Mouse (Mus musculus) midbrain, embryonic 11.5 days (tissue): ENCODE results near the gene Wdr6. TPM values are rescaled to one million over a fixed set of nuclear protein-coding genes. Genes with fewer than 3 reads are reported as not detected.

ENCODE experiments used
- ATAC-seq: fragments of 200-750 bp; cut with Nextera tagmentation; 2 replicates; pipeline ENCODE4 v1.8.0; 2017; ENCODE audit warnings: moderate TSS enrichment, moderate library complexity; ENCODE audit not compliant: low FRiP score
- DNase-seq: peaks from one replicate; pipeline ENCODE4 v3.0.0; 2015; ENCODE audit warnings: low spot score; ENCODE audit errors: missing footprints
- H3K27ac ChIP-seq: fragments of 300-500 bp; sonication (generic); 2 replicates; pipeline ENCODE4 v1.5.1; 2014; ENCODE audit warnings: low read depth, low read length
- H3K27me3 ChIP-seq: fragments of 300-500 bp; sonication (generic); 2 replicates; pipeline ENCODE4 v1.6.1; 2014; ENCODE audit warnings: mild to moderate bottlenecking, low read length, moderate library complexity, mixed read lengths; ENCODE audit not compliant: control insufficient read depth, insufficient read depth
- H3K36me3 ChIP-seq: fragments of 300-500 bp; sonication (generic); 2 replicates; pipeline ENCODE4 v1.6.1; 2014; ENCODE audit warnings: mild to moderate bottlenecking, low read length, moderate library complexity, mixed read lengths; ENCODE audit not compliant: control insufficient read depth, insufficient read depth
- H3K4me1 ChIP-seq: fragments of 300-500 bp; sonication (generic); 2 replicates; pipeline ENCODE4 v1.6.1; 2014; ENCODE audit warnings: low read length; ENCODE audit not compliant: control insufficient read depth, insufficient read depth
- H3K4me2 ChIP-seq: fragments of 300-500 bp; sonication (generic); 2 replicates; pipeline ENCODE4 v1.6.1; 2014; ENCODE audit warnings: mild to moderate bottlenecking, moderate library complexity
- H3K4me3 ChIP-seq: fragments of 300-500 bp; sonication (generic); 2 replicates; pipeline ENCODE4 v1.5.1; 2014; ENCODE audit warnings: low read depth, low read length
- H3K9ac ChIP-seq: fragments of 300-500 bp; sonication (generic); 2 replicates; pipeline ENCODE4 v1.6.1; 2014; ENCODE audit warnings: low read length
- H3K9me3 ChIP-seq: fragments of 300-500 bp; sonication (generic); 2 replicates; pipeline ENCODE4 v1.6.1; 2016; ENCODE audit warnings: low read length; ENCODE audit not compliant: control insufficient read depth
- WGBS: fragments of 180-500 bp; shearing (Covaris S2); extraction: QIAGEN DNeasy Blood & Tissue Kit; methylation state at CpG from one replicate; pipeline ENCODE4 v1.1.7; 2014; 5-methylcytosine and 5-hydroxymethylcytosine counted together
- polyA plus RNA-seq: library from polyadenylated mRNA; unstranded; fragments of >200 nt; fragmentation: Nextera tagmentation; extraction: Ambion mirVana; gene quantifications from 2 replicates; pipeline ENCODE4 v1.2.1, GENCODE M21; 2014

The Wdr6 gene
- polyA plus RNA-seq, 1 experiment from 2014 or later = 132 TPM

GRCm38 (mm10) chr9:108577025-108577424, 1.5 kb downstream of the Wdr6 start:
- H3K9me3 ChIP-seq = no peaks in the 10 kb centered on the region
- WGBS = 53% methylated on average over 6 of the region's 6 CpGs
- H3K27ac ChIP-seq = no peak overlapping the region
- peak overlapping the region; percentile 78 for H3K4me2 ChIP-seq
- H3K4me1 ChIP-seq = peaks cover 38% of the 10 kb centered on the region
- ATAC-seq = no peak
- H3K4me3 ChIP-seq = peak overlapping the region; percentile 87
- peaks cover 18% of the 10 kb centered on the region for H3K36me3 ChIP-seq
- peak overlapping the region; percentile 85 for H3K9ac ChIP-seq
- no peak for DNase-seq
- no peaks in the 10 kb centered on the region for H3K27me3 ChIP-seq

- Histone ChIP-seq H3K4me2 (no peak overlapping the region), H3K36me3 (peaks cover 23% of the 10 kb centered on the region), H3K4me1 (peaks cover 40% of the 10 kb centered on the region), H3K9me3 (no peaks in the 10 kb centered on the region), H3K27me3 (no peaks in the 10 kb centered on the region), H3K27ac (no peak overlapping the region), H3K9ac (no peak overlapping the region), H3K4me3 (no peak overlapping the region)
- DNase-seq = no peak
- ATAC-seq = no peak
- WGBS = 90% methylated on average over 37 of the region's 37 CpGs
Measured at GRCm38 (mm10) chr9:108575321-108576297, 2.9 kb downstream of the Wdr6 start.

- 92% methylated on average over 12 of the region's 12 CpGs for WGBS
- H3K4me1 ChIP-seq = peaks cover 47% of the 10 kb centered on the region
- no peak for ATAC-seq
- H3K4me3 ChIP-seq = no peak overlapping the region
- no peaks in the 10 kb centered on the region for H3K9me3 ChIP-seq
- no peaks in the 10 kb centered on the region for H3K27me3 ChIP-seq
- no peak overlapping the region for H3K4me2 ChIP-seq
- peaks cover 23% of the 10 kb centered on the region for H3K36me3 ChIP-seq
- no peak for DNase-seq
- no peak overlapping the region for H3K27ac ChIP-seq
- H3K9ac ChIP-seq = no peak overlapping the region
Measured at GRCm38 (mm10) chr9:108574921-108575320, 3.6 kb downstream of the Wdr6 start.

- no peak overlapping the region; the same call in 1 of the 2 replicates for H3K9ac ChIP-seq
- peaks cover 23% of the 10 kb centered on the region for H3K36me3 ChIP-seq
- ATAC-seq (no peak), DNase-seq (peak; percentile 94)
- no peak overlapping the region for H3K4me3 ChIP-seq
- WGBS = 49% methylated on average over 26 of the region's 26 CpGs
- no peaks in the 10 kb centered on the region for H3K9me3 ChIP-seq
- no peak overlapping the region for H3K27ac ChIP-seq
- 0 out of 2 replicates have a peak overlapping the region, but pooled peaks have one; percentile 11 for H3K4me2 ChIP-seq
- no peaks in the 10 kb centered on the region for H3K27me3 ChIP-seq
- peaks cover 47% of the 10 kb centered on the region for H3K4me1 ChIP-seq
Measured at GRCm38 (mm10) chr9:108573774-108574690, 4.5 kb downstream of the Wdr6 start.

- Histone ChIP-seq H3K36me3 (peaks cover 23% of the 10 kb centered on the region), H3K4me3 (no peak overlapping the region), H3K27ac (no peak overlapping the region), H3K27me3 (no peaks in the 10 kb centered on the region), H3K4me2 (no peak overlapping the region), H3K9ac (no peak overlapping the region), H3K9me3 (no peaks in the 10 kb centered on the region), H3K4me1 (peaks cover 50% of the 10 kb centered on the region)
- DNase-seq (no peak), ATAC-seq (no peak)
- WGBS = 84% methylated on average over 10 of the region's 10 CpGs
Measured at GRCm38 (mm10) chr9:108572321-108572720, 6.2 kb downstream of the Wdr6 start.

GRCm38 (mm10) chr9:108571401-108571973, 7.1 kb downstream of the Wdr6 start:
- DNase-seq = no peak
- H3K9ac ChIP-seq = no peak overlapping the region
- ATAC-seq = no peak
- H3K4me3 ChIP-seq = no peak overlapping the region
- H3K27me3 ChIP-seq = no peaks in the 10 kb centered on the region
- H3K27ac ChIP-seq = no peak overlapping the region
- H3K36me3 ChIP-seq = peaks cover 23% of the 10 kb centered on the region
- H3K4me1 ChIP-seq = peaks cover 44% of the 10 kb centered on the region
- no peaks in the 10 kb centered on the region for H3K9me3 ChIP-seq
- no peak overlapping the region for H3K4me2 ChIP-seq
- 96% methylated on average over 16 of the region's 16 CpGs for WGBS

GRCm38 (mm10) chr9:108570207-108570896, 8.2 kb downstream of the Wdr6 start:
- Histone ChIP-seq H3K27me3 (no peaks in the 10 kb centered on the region), H3K4me3 (peak overlapping the region; percentile 60), H3K4me2 (peak overlapping the region; percentile 97), H3K9ac (peak overlapping the region; percentile 66), H3K36me3 (peaks cover 22% of the 10 kb centered on the region), H3K4me1 (peaks cover 45% of the 10 kb centered on the region), H3K27ac (0 out of 2 replicates have a peak overlapping the region, but pooled peaks have one; percentile 40), H3K9me3 (no peaks in the 10 kb centered on the region)
- peak; percentile 97 for DNase-seq
- 1% methylated on average over 40 of the region's 40 CpGs for WGBS
- ATAC-seq = no peak
